Mouse (Mus musculus) midbrain, embryonic 10.5 days (tissue): ENCODE measurements around the gene Pink1. TPM values are rescaled to one million over a fixed set of nuclear protein-coding genes. Genes with fewer than 3 reads are reported as not detected.
"Not testable (repeated sequence)": the region's sequence is repeated elsewhere in the genome, so short reads cannot be mapped to it uniquely, and the experiment has no call there.

Experiments used
- DNase-seq: peaks from one replicate; pipeline ENCODE4 v3.0.0-alpha.2; 2017; ENCODE audit warnings: low spot score
- H3K27ac ChIP-seq: fragments of 300-500 bp; sonication (generic); replicated peaks from 2 replicates; pipeline ENCODE4 v1.5.1; 2016; ENCODE audit warnings: mild to moderate bottlenecking
- H3K27me3 ChIP-seq: fragments of 300-500 bp; sonication (generic); 2 replicates; pipeline ENCODE4 v1.6.1; 2016; ENCODE audit warnings: low read depth, mild to moderate bottlenecking; ENCODE audit not compliant: poor library complexity, severe bottlenecking
- H3K36me3 ChIP-seq: fragments of 300-500 bp; sonication (generic); 2 replicates; pipeline ENCODE4 v1.6.1; 2016; ENCODE audit warnings: mild to moderate bottlenecking, moderate library complexity
- H3K4me1 ChIP-seq: fragments of 300-500 bp; sonication (generic); 2 replicates; pipeline ENCODE4 v1.6.1; 2016
- H3K4me3 ChIP-seq: fragments of 300-500 bp; sonication (generic); 2 replicates; pipeline ENCODE4 v1.5.1; 2016; ENCODE audit warnings: mild to moderate bottlenecking, moderate library complexity
- H3K9me3 ChIP-seq: fragments of 300-500 bp; sonication (generic); replicated peaks from 2 replicates; pipeline ENCODE4 v1.6.1; 2016; ENCODE audit warnings: mild to moderate bottlenecking
- WGBS: fragments of 180-500 bp; shearing (Covaris S2); methylation state at CpG from one replicate; pipeline ENCODE4 v1.1.7; 2016; 5-methylcytosine and 5-hydroxymethylcytosine counted together
- polyA plus RNA-seq: library from polyadenylated mRNA; unstranded; fragments of >200 nt; fragmentation: Nextera tagmentation; extraction: Ambion mirVana; gene quantifications from 2 replicates; pipeline ENCODE4 v1.2.1, GENCODE M21; 2016

Gene Pink1
- polyA plus RNA-seq, 1 experiment from 2014 or later = 30.5 TPM

- Histone ChIP-seq H3K27ac (no peak overlapping the region), H3K9me3 (no peaks in the 10 kb centered on the region), H3K27me3 (peaks cover 6% of the 10 kb centered on the region; the same call in 1 of the 2 replicates), H3K4me1 (no peaks in the 10 kb centered on the region), H3K4me3 (no peak overlapping the region), H3K36me3 (no peaks in the 10 kb centered on the region)
- 85% methylated on average over 5 of the region's 5 CpGs for WGBS
- DNase-seq = no peak
Observed at GRCm38 (mm10) chr4:138336876-138337275, 10.8 kb upstream of the Pink1 start.

GRCm38 (mm10) chr4:138335648-138336047 is 9.5 kb upstream of the Pink1 start:
- WGBS = 86% methylated on average over 6 of the region's 6 CpGs
- Histone ChIP-seq H3K4me1 (peaks cover 1% of the 10 kb centered on the region), H3K4me3 (no peak overlapping the region), H3K36me3 (no peaks in the 10 kb centered on the region), H3K9me3 (no peaks in the 10 kb centered on the region), H3K27ac (no peak overlapping the region), H3K27me3 (peaks cover 16% of the 10 kb centered on the region)
- no peak for DNase-seq

- Histone ChIP-seq H3K9me3 (no peaks in the 10 kb centered on the region), H3K27me3 (peaks cover 16% of the 10 kb centered on the region), H3K4me3 (no peak overlapping the region), H3K27ac (no peak overlapping the region), H3K4me1 (peaks cover 7% of the 10 kb centered on the region), H3K36me3 (no peaks in the 10 kb centered on the region)
- WGBS = 90% methylated on average over 12 of the region's 12 CpGs
- no peak for DNase-seq
Observed at GRCm38 (mm10) chr4:138335036-138335435, 8.9 kb upstream of the Pink1 start.

- WGBS = 83% methylated on average over 4 of the region's 4 CpGs
Observed at GRCm38 (mm10) chr4:138333135-138333534, 7.0 kb upstream of the Pink1 start.

GRCm38 (mm10) chr4:138331647-138332046 is 5.5 kb upstream of the Pink1 start:
- Histone ChIP-seq H3K36me3 (no peaks in the 10 kb centered on the region), H3K27ac (no peak overlapping the region), H3K4me1 (peaks cover 11% of the 10 kb centered on the region), H3K27me3 (peaks cover 16% of the 10 kb centered on the region), H3K9me3 (0 out of 2 replicates have a peak, but pooled peaks cover 4% of the 10 kb centered on the region), H3K4me3 (no peak overlapping the region)
- DNase-seq = no peak
- 81% methylated on average over 9 of the region's 9 CpGs for WGBS

More at GRCm38 (mm10) chr4:138333135-138333534, 7.0 kb upstream of the Pink1 start:
- 0 out of 2 replicates have a peak, but pooled peaks cover 2% of the 10 kb centered on the region for H3K9me3 ChIP-seq
- H3K4me1 ChIP-seq = peaks cover 7% of the 10 kb centered on the region
- no peak overlapping the region for H3K4me3 ChIP-seq
- DNase-seq = no peak
- no peak overlapping the region for H3K27ac ChIP-seq
- H3K27me3 ChIP-seq = peaks cover 16% of the 10 kb centered on the region
- H3K36me3 ChIP-seq = no peaks in the 10 kb centered on the region

GRCm38 (mm10) chr4:138330264-138330671 is 4.2 kb upstream of the Pink1 start:
- 14% methylated on average over 15 of the region's 15 CpGs for WGBS
- H3K9me3 ChIP-seq = 0 out of 2 replicates have a peak, but pooled peaks cover 4% of the 10 kb centered on the region
- H3K27ac ChIP-seq = no peak overlapping the region
- DNase-seq = peak; percentile 23
- H3K36me3 ChIP-seq = no peaks in the 10 kb centered on the region
- H3K4me3 ChIP-seq = no peak overlapping the region
- peaks cover 24% of the 10 kb centered on the region for H3K4me1 ChIP-seq
- peaks cover 16% of the 10 kb centered on the region for H3K27me3 ChIP-seq

GRCm38 (mm10) chr4:138327891-138328470 is 1.9 kb upstream of the Pink1 start:
- Histone ChIP-seq H3K4me3 (peak overlapping the region; percentile 43), H3K9me3 (0 out of 2 replicates have a peak, but pooled peaks cover 4% of the 10 kb centered on the region), H3K27ac (peak overlapping the region; percentile 39), H3K36me3 (no peaks in the 10 kb centered on the region), H3K4me1 (peaks cover 42% of the 10 kb centered on the region), H3K27me3 (peaks cover 10% of the 10 kb centered on the region; the same call in 1 of the 2 replicates)
- no peak for DNase-seq
- WGBS = 79% methylated on average over 7 of the region's 7 CpGs

- DNase-seq, H3K36me3 ChIP-seq, H3K27ac ChIP-seq, H3K27me3 ChIP-seq, H3K9me3 ChIP-seq, H3K4me3 ChIP-seq: not testable (repeated sequence)
- H3K4me1 ChIP-seq = peaks cover 50% of the 10 kb centered on the region
- 59% methylated on average over 9 of the region's 12 CpGs for WGBS
Observed at GRCm38 (mm10) chr4:138327155-138327554, 1.0 kb upstream of the Pink1 start.

- Histone ChIP-seq H3K4me1 (peaks cover 53% of the 10 kb centered on the region), H3K9me3 (0 out of 2 replicates have a peak, but pooled peaks cover 4% of the 10 kb centered on the region), H3K4me3 (peak overlapping the region; percentile 86), H3K27me3 (peaks cover 6% of the 10 kb centered on the region; the same call in 1 of the 2 replicates), H3K36me3 (no peaks in the 10 kb centered on the region), H3K27ac (peak overlapping the region; percentile 95)
- under 1% methylated on average over 45 of the region's 45 CpGs for WGBS
- DNase-seq = peak; percentile 90
Observed at GRCm38 (mm10) chr4:138325466-138326076, 536 bp downstream of the Pink1 start.

GRCm38 (mm10) chr4:138324451-138324850 is 1.7 kb downstream of the Pink1 start:
- Histone ChIP-seq H3K36me3 (no peaks in the 10 kb centered on the region), H3K4me3 (no peak overlapping the region), H3K9me3 (0 out of 2 replicates have a peak, but pooled peaks cover 4% of the 10 kb centered on the region), H3K4me1 (peaks cover 48% of the 10 kb centered on the region), H3K27ac (no peak overlapping the region), H3K27me3 (peaks cover 7% of the 10 kb centered on the region; the same call in 1 of the 2 replicates)
- no peak for DNase-seq
- 91% methylated on average over 3 of the region's 3 CpGs for WGBS

- Histone ChIP-seq H3K36me3 (no peaks in the 10 kb centered on the region), H3K4me1 (peaks cover 51% of the 10 kb centered on the region), H3K9me3 (0 out of 2 replicates have a peak, but pooled peaks cover 4% of the 10 kb centered on the region), H3K27ac (peak overlapping the region; percentile 69), H3K27me3 (peaks cover 7% of the 10 kb centered on the region; the same call in 1 of the 2 replicates), H3K4me3 (no peak overlapping the region)
- DNase-seq = no peak
- 80% methylated on average over 4 of the region's 4 CpGs for WGBS
Observed at GRCm38 (mm10) chr4:138323753-138324152, 2.4 kb downstream of the Pink1 start.

GRCm38 (mm10) chr4:138322692-138323091 is 3.4 kb downstream of the Pink1 start:
- H3K4me1 ChIP-seq = peaks cover 46% of the 10 kb centered on the region
- H3K27ac ChIP-seq = no peak overlapping the region
- no peaks in the 10 kb centered on the region for H3K9me3 ChIP-seq
- H3K36me3 ChIP-seq = 0 out of 2 replicates have a peak, but pooled peaks cover 2% of the 10 kb centered on the region
- H3K4me3 ChIP-seq = no peak overlapping the region
- no peak for DNase-seq
- WGBS = 36% methylated on average over 4 of the region's 4 CpGs
- H3K27me3 ChIP-seq = peaks cover 7% of the 10 kb centered on the region; the same call in 1 of the 2 replicates

- no peak for DNase-seq
- H3K9me3 ChIP-seq = no peaks in the 10 kb centered on the region
- peaks cover 7% of the 10 kb centered on the region; the same call in 1 of the 2 replicates for H3K27me3 ChIP-seq
- H3K4me3 ChIP-seq = no peak overlapping the region
- peaks cover 14% of the 10 kb centered on the region for H3K36me3 ChIP-seq
- H3K4me1 ChIP-seq = peaks cover 45% of the 10 kb centered on the region
- 82% methylated on average over 7 of the region's 7 CpGs for WGBS
- H3K27ac ChIP-seq = no peak overlapping the region
Observed at GRCm38 (mm10) chr4:138321488-138321887, 4.6 kb downstream of the Pink1 start.
